Mouse (Mus musculus) spleen, adult 18-20 months (tissue): ENCODE results near the gene Olfr550.
A peak's percentile ranks its signal among the peaks of the same experiment; 100 is the strongest.
"Not testable (repeated sequence)": the region's sequence is repeated elsewhere in the genome, so short reads cannot be mapped to it uniquely, and the experiment has no call there.

Experiments
- DNase-seq, 2 experiments: peaks; one replicate each; pipeline ENCODE4 v3.0.0; 2022; ENCODE audit warnings: mixed read lengths in 2 of 2

Olfr550 gene

DNA sequence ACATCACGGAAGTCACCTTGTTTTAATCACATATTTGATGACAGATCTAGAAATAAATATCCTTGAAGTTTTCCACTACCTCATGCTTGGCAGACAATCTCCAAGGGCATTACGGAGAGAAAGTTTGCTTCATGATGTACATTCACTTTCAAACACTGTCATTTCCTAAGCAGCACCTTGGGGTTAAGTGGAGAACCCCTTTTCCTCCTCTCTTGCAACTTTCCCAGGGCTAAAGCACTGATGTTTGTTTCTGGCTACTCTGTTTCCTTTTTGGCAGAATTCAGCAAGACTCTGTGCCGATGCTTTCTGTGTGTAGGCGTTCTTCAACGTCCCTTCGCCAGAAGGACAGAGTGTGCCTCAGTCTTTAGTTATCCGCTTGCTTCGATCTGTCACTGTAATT is at the start of gene Olfr550:
Gene Olfr550, plus strand, starts transcription at position 301 of the 400 bp plus-strand sequence.
- DNase-seq, result no peak

DNA sequence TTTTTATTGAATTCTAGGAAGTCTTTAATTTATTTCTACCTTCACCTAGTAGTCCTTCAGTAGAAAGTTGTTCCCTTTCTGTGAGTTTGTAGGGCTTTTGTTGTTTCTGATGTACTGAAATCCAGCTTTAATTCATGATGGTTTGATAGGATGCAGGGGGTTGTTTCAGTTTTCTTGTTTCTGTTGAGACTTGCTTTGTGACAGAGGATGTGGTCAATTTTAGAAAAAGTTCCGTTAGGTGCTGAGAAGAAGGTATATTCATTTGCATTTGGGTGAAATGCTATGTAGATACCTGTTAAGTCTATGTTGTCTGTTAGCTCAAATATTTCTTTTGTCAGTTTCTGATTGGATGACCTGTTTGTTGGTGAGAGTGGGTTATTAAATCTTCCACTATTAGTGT is 42.2 kb upstream of the Olfr550 start:
- DNase-seq, result no peak

DNA sequence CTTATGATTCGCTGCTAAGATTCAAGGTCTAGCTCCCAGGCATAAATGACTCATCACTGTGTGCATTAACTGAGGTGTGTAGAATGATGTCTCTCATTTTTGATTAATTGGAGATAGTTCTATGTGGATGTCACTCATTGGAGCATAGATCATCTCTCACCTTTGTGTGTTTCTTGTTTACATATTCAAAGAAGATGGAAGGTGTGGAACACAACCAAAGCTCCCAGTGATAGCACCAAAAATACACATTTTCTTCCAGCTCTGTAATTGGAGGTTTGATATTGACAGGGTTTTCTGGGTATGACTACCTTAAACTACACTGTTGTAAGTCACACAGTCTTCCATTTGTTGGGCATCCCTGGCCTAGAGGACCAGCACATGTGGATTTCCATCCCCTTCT is 36.8 kb upstream of the Olfr550 start, which contains the start of gene Olfr547:
Gene Olfr547, plus strand, starts transcription at position 301 of the 400 bp plus-strand sequence.
- DNase-seq, result no peak

DNA sequence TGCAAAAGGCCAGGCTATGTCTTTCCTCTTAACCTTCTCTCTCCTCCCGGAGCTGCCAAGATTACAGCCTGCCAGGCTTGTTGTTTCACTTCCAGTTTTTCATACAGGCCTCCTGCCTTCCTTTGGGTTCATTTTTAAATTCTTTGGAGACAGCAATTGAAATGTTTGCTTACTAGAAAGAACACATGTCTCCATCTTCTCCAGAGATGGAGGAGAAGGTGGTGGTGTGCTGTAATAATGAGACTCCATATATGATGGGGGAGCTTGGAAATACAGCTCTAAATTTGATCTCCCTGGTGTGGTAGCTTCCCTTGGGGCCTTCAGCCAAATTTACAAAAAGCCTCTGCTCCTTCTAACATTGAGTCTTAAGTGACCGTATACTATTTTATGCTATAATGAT is 30.6 kb upstream of the Olfr550 start, which contains the start of gene Olfr548-ps1:
Gene Olfr548-ps1, plus strand, starts transcription at position 301 of the 400 bp plus-strand sequence.
- DNase-seq, result no peak

DNA sequence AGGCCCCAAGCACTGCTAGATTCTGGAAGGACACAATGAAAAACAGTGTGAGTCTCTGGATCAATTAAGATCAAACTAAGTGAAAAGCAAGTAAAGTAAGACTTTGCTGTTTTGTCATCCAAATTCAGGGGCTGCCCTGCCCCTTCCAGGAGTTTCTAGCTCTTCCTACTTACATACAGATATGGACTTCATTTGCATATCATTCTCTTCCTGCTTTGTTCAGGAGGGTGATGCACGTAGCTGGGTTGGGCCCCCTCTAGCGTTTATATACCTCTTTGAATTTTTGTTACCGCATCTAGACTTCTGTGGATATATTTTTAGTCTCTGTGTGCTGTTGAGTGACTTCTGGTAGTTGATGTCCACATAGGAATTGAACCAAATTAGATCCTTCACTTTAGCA is 30.0 kb upstream of the Olfr550 start:
- no peak for DNase-seq

DNA sequence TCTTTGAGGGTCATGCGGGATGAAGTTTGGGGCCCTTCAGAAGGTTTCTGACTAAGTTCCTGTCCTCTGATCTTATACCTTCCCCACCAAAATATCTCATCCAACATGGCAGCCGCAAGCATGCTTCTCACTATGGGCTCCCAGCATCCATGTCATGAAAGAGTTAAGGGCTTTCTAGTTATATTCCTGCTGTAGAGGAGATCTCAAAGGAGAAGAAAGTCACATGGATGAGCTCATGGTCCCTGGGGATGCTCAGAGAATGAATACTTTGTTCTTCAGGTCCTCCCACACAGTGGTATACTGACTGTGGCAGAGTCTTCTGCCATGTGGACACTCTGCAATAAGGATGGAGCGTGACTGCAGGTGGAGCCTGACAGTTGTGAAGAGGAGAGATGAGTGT is 21.7 kb upstream of the Olfr550 start, which contains the start of gene Olfr549:
Gene Olfr549, plus strand, starts transcription at position 301 of the 400 bp plus-strand sequence.
- no peak for DNase-seq

DNA sequence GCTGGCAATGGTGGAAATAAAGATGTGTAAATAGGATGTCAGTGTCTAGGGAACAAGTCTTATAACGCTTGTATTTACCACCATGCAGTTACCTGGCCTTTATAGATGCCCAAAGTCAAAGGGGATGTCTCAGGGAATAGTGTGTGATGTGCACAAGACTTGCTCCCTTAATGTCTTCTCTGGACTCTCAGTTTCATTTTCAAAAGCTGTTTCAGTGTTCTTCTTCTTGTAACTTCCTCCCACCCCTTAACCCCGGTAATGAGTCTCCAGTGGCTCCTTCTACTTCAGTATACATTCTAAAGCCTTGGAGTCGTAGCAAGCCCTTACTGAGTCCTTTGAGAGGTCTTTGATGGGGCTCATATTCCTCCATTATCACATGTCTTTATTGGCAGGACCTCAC is 18.0 kb upstream of the Olfr550 start:
- no peak for DNase-seq

DNA sequence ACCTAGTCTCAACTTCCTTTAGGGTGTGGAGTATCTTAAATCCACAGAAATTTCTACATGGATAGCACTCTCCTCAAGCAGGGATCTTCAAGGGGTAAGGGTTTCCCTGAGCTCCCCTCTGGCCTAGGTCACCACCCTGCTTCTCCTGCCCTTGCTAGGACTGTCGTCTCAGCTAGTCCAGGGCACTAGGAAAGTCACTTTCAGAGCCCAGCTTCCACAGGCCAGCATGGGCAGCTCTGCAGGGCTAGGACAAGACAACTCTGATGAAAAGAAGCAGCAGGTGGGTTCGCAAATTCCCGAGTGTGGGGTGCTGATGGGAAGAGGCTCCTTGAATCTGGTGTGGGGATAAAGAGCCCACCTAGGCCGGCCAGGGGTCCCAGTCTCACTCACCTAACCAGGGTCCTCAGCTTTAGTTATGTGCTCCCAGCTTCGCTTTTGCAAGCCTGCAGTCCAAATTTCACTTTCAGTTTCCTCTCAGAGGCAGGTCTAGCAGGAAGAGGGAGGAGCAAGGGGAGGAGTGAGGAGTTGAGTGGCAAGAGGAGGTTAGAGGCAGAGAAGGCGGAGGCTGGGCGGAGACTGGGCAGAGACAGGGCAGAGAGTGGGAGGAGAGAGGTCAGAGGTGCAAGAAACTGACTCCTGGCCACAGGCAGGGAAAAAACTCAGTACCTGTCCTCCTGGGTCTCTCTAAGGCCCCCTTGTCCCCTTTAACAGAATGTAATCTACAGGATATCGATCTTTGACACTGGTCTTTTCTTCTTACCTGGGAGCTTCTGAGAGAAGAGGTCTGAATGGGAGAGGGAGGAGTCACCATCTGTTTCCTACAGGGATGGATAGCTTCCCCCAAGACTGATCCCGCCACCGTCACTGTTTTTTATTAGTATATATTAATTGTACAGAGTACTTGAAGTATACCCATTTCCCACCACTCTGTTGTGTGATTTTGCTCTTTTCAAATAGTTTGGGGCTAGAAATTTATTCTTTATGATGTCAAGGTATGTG is 5.9 kb upstream of the Olfr550 start, which contains the start of gene Trim21:
Gene Trim21, minus strand, starts transcription at position 488 of the 999 bp plus-strand sequence.
- DNase-seq, result peak; percentile 81 to 83

DNA sequence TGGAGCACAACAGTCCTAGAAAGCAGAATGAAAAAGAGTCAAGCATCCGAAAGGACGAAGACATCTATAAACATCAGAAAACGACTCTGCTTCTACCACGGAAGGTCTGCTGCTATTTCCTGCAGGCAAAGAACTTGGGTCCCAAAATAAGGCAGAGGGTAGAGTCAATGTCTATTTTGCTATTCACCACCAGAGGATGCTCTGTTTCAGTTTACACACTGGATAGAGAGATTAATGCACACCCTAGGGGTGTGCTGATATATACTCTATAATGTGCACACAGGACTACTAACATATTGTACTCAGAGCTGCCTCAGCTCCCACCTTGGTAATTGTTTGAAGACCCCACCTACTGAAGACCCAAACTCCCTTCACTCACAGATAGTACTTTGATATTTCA is 5.0 kb upstream of the Olfr550 start:
- DNase-seq, result no peak

DNA sequence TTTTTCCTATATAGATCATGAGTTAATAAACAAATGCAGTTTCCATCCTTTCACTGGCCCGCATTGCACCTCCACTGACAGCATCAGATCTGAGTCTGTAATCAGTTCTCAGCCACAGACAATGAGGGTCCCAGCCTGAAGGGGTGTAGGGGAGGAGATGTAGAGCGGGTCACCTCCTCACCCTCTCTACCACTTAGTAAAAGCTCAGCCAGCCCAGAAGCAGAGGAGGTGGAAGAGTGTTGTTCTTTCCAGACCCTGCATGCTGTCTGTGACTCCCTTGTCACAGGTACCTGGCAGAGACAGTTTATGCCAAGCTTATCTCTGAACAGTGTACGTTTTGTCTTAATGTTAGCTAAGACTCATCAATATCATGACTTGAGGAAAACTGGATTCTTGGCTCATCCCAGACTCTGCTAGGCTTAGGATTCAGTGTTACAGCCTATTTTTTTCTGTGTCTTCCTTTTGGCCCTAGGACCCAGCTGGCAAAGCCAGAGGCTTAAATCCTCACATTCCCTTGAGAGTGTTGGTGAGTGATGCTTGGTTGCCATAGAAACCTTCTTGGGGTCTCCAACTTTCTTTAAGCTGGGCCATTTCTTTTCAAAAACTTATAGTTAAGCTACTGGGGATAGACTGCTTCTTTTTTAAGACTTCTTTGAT is 2.1 kb downstream of the Olfr550 start:
- DNase-seq, result no peak

DNA sequence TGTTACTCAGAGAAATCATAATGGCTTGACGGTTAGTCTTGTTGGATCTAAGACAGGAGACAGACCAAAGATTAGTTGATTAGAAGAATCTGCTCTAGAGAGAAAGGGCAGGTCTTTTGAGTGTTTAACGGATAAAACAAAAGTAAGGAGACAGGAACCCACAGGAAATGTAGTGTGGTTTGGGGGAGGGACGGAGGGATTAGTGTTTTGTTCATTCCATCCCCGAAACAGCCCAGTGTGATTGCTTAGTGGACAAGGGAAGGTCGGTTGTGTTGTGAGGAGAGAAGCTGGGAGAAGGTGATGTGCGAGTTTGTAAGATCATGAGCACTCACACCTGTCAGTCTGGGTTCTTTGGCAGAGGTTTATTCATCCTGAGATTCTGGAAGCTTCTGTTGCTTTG is 4.8 kb downstream of the Olfr550 start:
- DNase-seq, result no peak

DNA sequence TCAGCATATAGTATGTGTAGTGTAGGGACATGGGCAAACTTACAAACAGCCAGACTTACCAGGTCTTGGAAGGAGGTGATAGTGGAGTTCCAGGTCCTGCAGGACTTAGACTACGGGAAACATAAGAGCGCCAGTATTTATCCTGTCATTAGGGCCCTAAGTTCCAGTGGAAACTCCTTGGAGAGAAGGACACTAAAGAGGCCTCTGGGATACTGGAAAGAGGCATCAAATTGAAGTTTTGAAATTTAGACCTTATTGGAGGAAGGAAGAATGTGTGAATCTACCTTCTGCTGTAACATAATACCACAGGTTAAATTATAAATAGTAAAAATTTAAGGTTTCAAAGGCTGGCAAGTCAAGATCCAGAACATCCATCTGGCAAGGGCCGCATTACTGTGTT is 20.5 kb downstream of the Olfr550 start, which contains the start of gene Olfr551:
Gene Olfr551, minus strand, starts transcription at position 101 of the 400 bp plus-strand sequence.
- no peak for DNase-seq

DNA sequence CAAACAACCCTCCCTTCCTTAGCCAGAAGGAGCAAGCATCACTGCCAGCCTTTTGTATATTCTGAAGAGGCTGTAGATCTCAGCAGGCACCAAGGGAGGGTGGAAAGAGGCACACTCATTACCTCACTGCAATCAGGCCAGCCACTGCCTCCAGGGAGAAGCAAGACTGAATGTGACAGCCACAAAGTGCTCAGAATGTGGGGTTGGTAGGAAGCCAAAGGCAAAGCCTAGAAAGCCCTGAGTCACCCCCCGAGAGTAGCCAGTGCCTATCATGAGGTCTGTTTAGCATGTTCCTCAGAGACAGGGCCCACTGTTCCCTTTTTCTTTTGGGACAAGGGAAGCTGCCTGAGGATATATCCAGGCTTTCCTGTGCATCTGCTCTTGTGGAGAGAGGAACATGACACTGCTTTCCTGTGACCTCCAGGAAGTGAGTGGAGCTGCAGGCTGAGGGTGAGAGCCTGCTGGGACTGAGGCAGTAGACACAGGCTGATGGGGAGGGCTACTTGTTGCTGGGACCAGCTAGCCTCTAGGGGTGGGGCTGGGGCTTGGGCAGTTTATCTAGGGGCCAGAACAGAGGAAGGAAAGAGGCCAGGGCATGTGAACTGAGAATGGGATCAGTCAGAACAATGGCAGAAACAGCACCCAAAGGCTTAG is 26.3 kb downstream of the Olfr550 start, which contains the start of gene Olfr552:
Gene Olfr552, plus strand, starts transcription at position 393 of the 654 bp plus-strand sequence.
- no peak for DNase-seq

DNA sequence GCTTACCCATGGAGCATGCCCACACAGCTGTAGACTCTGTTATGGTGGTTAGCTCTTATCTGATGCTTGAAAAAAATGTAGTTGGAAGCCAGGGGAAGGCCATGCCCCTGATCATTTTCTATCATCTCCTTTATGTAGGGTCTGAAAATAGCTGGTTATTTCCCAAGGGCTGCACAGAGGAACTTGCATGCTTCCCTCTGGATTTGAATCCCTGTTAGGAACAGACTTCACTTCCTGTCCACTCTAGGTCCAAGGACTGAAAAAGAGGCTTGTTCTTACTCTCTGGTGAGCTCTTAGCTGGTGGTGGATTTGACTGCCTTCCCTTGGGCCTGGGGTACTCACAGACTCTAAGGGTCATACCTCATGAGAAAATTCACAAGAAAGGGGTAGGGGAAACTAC is 46.9 kb downstream of the Olfr550 start, which contains the start of gene Olfr553:
Gene Olfr553, minus strand, starts transcription at position 101 of the 400 bp plus-strand sequence.
- no peak for DNase-seq

DNA sequence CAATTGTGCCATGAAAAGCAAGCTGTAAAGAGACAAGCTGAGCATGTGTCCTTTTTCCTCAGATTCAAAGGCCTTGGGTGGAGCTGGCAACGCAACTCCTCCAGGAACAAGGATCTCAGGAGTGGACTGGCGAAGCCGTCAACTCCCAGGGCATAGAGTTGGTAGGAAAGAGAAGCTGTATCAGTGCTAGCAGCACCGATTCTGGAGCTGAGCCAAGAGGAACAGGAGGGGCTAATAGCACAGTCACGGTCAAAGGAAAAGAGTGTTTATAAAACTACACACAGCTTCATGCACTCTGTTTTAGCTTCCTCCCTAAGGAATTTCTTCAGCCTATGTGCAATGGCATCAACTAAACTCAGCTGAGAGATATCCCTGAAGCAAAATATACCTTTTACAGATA is 48.4 kb downstream of the Olfr550 start:
- DNase-seq, result no peak

DNA sequence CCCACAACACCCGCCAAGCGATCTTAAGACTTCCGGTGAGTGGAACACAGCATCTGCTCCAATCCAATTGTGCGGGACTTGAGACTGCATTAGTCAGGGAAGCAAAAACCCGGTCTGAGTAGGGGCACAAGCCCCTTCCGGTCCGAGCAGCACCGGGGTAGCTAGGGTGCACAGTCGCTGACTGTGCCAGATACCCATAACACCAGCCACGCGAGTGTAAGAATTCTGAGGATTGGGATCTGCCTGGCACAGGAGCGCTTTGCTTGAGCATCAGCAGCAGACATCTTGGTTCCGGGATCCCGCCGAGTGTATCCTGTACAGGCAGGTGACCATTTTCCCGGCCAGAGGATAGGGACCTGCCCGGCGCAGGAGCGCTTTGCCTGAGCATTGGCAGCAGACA is 49.1 kb downstream of the Olfr550 start:
- DNase-seq, result not testable (repeated sequence)
